Comparison of ENCODE assay signal across 7 mouse cellular contexts in the genomic region with DNA sequence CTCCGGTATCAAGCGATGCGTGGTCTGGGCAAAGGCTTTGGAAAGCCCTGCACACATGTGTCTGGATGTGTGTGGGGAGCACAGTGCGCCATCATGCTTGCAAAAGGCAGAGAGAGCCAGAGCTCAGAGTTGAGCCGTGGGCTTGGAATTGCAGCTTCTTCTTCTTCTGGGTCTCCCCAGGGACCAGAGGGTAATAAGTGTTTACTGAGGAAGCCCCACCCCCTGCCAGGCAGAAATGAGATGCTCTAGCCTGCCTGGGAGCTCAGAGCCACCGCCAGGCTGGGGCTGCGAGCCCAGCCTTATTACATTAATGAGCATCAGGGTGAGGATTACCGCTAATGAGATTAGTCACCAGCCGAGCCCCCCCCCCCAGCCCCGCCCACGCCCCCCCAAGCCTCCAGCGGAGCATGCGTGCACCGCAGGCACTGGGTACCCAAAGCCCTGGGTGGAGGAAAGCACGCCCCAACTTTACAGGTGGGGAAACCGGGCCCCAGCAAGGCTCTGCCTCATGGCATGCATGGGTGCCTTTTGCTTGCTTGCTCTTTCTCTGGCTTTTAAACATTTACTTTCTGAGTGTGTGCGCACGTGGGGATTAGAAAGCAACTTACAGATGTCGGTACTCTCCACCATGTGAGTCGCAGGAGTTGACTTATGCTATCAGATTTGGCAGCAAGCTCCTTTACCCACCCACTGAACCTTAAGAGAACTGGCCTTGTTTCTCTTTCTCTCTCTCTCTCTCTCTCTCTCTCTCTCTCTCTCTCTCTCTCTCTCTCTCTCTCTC. TPM values are rescaled to one million over a fixed set of nuclear protein-coding genes. Genes with fewer than 3 reads are reported as not detected.
DNase-seq lines count a peak whose midpoint lies in the region; ATAC-seq and TF ChIP-seq lines count a peak whose summit lies in the region.

No protein-coding gene starts in this region.

- 18% methylated on average over 20 of the region's 20 CpGs for WGBS in lung, adult 2 months
- 4% methylated on average over 20 of the region's 20 CpGs for WGBS in forebrain, embryonic 13.5 days
- 12% methylated on average over 20 of the region's 20 CpGs for WGBS in limb, embryonic 11.5 days
- WGBS in stomach, postnatal 0 days: 8% methylated on average over 20 of the region's 20 CpGs

- ATAC-seq in forebrain, embryonic 13.5 days: peak; percentile 89
- no peak for ATAC-seq in limb, embryonic 11.5 days (ENCODE audit: insufficient number of reproducible peaks, low FRiP score, low TSS enrichment, low read depth)
- ATAC-seq in stomach, postnatal 0 days (ENCODE audit: low FRiP score, low TSS enrichment): peak; percentile 49

- no peak overlapping the region for H3K27ac ChIP-seq in forebrain, embryonic 13.5 days
- H3K27ac ChIP-seq in limb, embryonic 11.5 days (replicated peaks; ENCODE audit: low read depth, low read length): 0 out of 2 replicates have a peak overlapping the region, but pooled peaks have one; percentile 4
- H3K27ac ChIP-seq in stomach, postnatal 0 days (replicated peaks): peak overlapping the region; percentile 61

- peak; percentile 49 for DNase-seq in lung, postnatal 10 days
- no peak for DNase-seq in lung, adult 2 months
- peak; percentile 36 for DNase-seq in limb, embryonic 11.5 days (ENCODE audit: low spot score)
- DNase-seq in stomach, postnatal 0 days (ENCODE audit: low spot score): peak; percentile 71
- no peak for DNase-seq in frontal cortex, postnatal 10 days (ENCODE audit: low spot score in 2 of 2)
- no peak for DNase-seq in gastrocnemius, postnatal 4 days (ENCODE audit: low spot score in 2 of 2)

- H3K9me3 ChIP-seq in forebrain, embryonic 13.5 days (replicated peaks): no peaks in the 10 kb centered on the region
- H3K9me3 ChIP-seq in limb, embryonic 11.5 days (ENCODE audit: control insufficient read depth, low read length): no peaks in the 10 kb centered on the region
- no peaks in the 10 kb centered on the region for H3K9me3 ChIP-seq in stomach, postnatal 0 days (ENCODE audit: control insufficient read depth, low read length)

- no peak overlapping the region for H3K4me3 ChIP-seq in lung, adult 2 months (replicated peaks; ENCODE audit: extremely low read depth, low read depth, low read length)
- peak overlapping the region; percentile 14; the same call in 1 of the 2 replicates for H3K4me3 ChIP-seq in forebrain, embryonic 13.5 days
- H3K4me3 ChIP-seq in limb, embryonic 11.5 days (ENCODE audit: low read depth, low read length): 0 out of 2 replicates have a peak overlapping the region, but pooled peaks have one; percentile 10
- H3K4me3 ChIP-seq in stomach, postnatal 0 days (ENCODE audit: low read depth, low read length): no peak overlapping the region

- peaks cover 71% of the 10 kb centered on the region for H3K27me3 ChIP-seq in forebrain, embryonic 13.5 days
- H3K27me3 ChIP-seq in limb, embryonic 11.5 days (ENCODE audit: control insufficient read depth, insufficient read depth, low read length): no peaks in the 10 kb centered on the region
- no peaks in the 10 kb centered on the region for H3K27me3 ChIP-seq in stomach, postnatal 0 days (ENCODE audit: control insufficient read depth, insufficient read depth, low read length)

- H3K36me3 ChIP-seq in forebrain, embryonic 13.5 days (ENCODE audit: poor library complexity, severe bottlenecking): no peaks in the 10 kb centered on the region
- H3K36me3 ChIP-seq in limb, embryonic 11.5 days (ENCODE audit: control insufficient read depth, insufficient read depth, low read length): no peaks in the 10 kb centered on the region
- H3K36me3 ChIP-seq in stomach, postnatal 0 days (ENCODE audit: control insufficient read depth, insufficient read depth, low read length): no peaks in the 10 kb centered on the region

- TF ChIP-seq EP300 in stomach, postnatal 0 days (optimal IDR thresholded peaks at IDR 0.05): no peak

- H3K4me2 ChIP-seq in forebrain, embryonic 13.5 days: peak overlapping the region; percentile 47
- peak overlapping the region; percentile 15 for H3K4me2 ChIP-seq in limb, embryonic 11.5 days (ENCODE audit: low read depth, severe bottlenecking)
- no peak overlapping the region for H3K4me2 ChIP-seq in stomach, postnatal 0 days (replicated peaks; ENCODE audit: low read depth)

- no peak overlapping the region for H3K9ac ChIP-seq in forebrain, embryonic 13.5 days
- H3K9ac ChIP-seq in limb, embryonic 11.5 days (ENCODE audit: low read length): no peak overlapping the region
- H3K9ac ChIP-seq in stomach, postnatal 0 days (ENCODE audit: low read length): no peak overlapping the region

- TF ChIP-seq POLR2A in lung, adult 2 months (IDR thresholded peaks at IDR 0.05; ENCODE audit: borderline replicate concordance, extremely low read depth, low read depth, low read length): no peak

- TF ChIP-seq CTCF in lung, adult 2 months (IDR thresholded peaks at IDR 0.05; ENCODE audit: insufficient read depth, low read length): no peak
- TF ChIP-seq CTCF in stomach, postnatal 0 days (IDR thresholded peaks at IDR 0.05; ENCODE audit: low read depth): no peak

- H3K4me1 ChIP-seq in lung, adult 2 months (ENCODE audit: control insufficient read depth, insufficient read depth, low read length): peaks cover 9% of the 10 kb centered on the region
- peaks cover 42% of the 10 kb centered on the region for H3K4me1 ChIP-seq in forebrain, embryonic 13.5 days
- peaks cover 35% of the 10 kb centered on the region for H3K4me1 ChIP-seq in limb, embryonic 11.5 days (ENCODE audit: control insufficient read depth, insufficient read depth, low read length)
- peaks cover 17% of the 10 kb centered on the region for H3K4me1 ChIP-seq in stomach, postnatal 0 days (replicated peaks; ENCODE audit: control insufficient read depth, insufficient read depth)

RNA-seq across cellular contexts. Expression of a gene that starts 44.1 kb away (rescaled TPM):
- 113 and 146 TPM in 2 replicates for polyA plus RNA-seq in lung, adult 2 months (2012; rRNA removed)
- 36.1 and 41.9 TPM in 2 replicates for polyA plus RNA-seq in forebrain, embryonic 13.5 days (2015; fragmentation: Nextera tagmentation; extraction: Ambion mirVana)
- polyA plus RNA-seq in limb, embryonic 11.5 days (2014; fragmentation: Nextera tagmentation; extraction: Ambion mirVana): 18.6 and 24.7 TPM in 2 replicates
- 11.0 and 12.8 TPM in 2 replicates for polyA plus RNA-seq in stomach, postnatal 0 days (2015; fragmentation: Nextera tagmentation; extraction: Ambion mirVana)
- 10 to 100 TPM; 36.6 to 46.8 TPM for total RNA-seq in gastrocnemius, postnatal 4 days (2021)

Comparison
In these comparisons a context has a peak if more than half of its experiments do, and no peak if none do; other contexts are left out.
1. DNase-seq: peak in lung, postnatal 10 days (single experiment), limb, embryonic 11.5 days (single experiment) and stomach, postnatal 0 days (single experiment); none in lung, adult 2 months (single experiment), frontal cortex, postnatal 10 days (0 of 2) and gastrocnemius, postnatal 4 days (0 of 2).
2. H3K4me3 ChIP-seq: peak in forebrain, embryonic 13.5 days (single experiment) and limb, embryonic 11.5 days (single experiment); none in lung, adult 2 months (single experiment) and stomach, postnatal 0 days (single experiment).